Mouse (Mus musculus): ENCODE results near the gene Klra2. TPM values are rescaled to one million over a fixed set of nuclear protein-coding genes. Genes with fewer than 3 reads are reported as not detected.
A peak's percentile ranks its signal among the peaks of the same experiment; 100 is the strongest.

Gene Klra2
- polyA plus RNA-seq (2011; ENCODE audit: insufficient read depth, insufficient read length, low read depth, missing spikeins), result not detected in 2 replicates

- Histone ChIP-seq H3K27me3 (ENCODE audit: control insufficient read depth, insufficient read depth, low read length, poor library complexity, severe bottlenecking) (no peaks in the 10 kb centered on the region), H3K9ac (ENCODE audit: low read depth, poor library complexity, severe bottlenecking) (no peak within 1 kb of the TSS), H3K27ac (ENCODE audit: insufficient read depth, low read length) (no peak within 1 kb of the TSS), H3K4me3 (ENCODE audit: low read depth, low read length) (no peak within 1 kb of the TSS), H3K9me3 (replicated peaks; ENCODE audit: control insufficient read depth, insufficient read depth, low read length, poor library complexity, severe bottlenecking) (no peaks in the 10 kb centered on the region), H3K4me1 (ENCODE audit: control insufficient read depth, insufficient read depth, low read length) (no peaks in the 10 kb centered on the region), H3K36me3 (ENCODE audit: control insufficient read depth, insufficient read depth, low read length, poor library complexity, severe bottlenecking) (no peaks in the 10 kb centered on the region)
- TF ChIP-seq CTCF (IDR thresholded peaks at IDR 0.05; ENCODE audit: low read depth, low read length) (no peak), POLR2A (IDR thresholded peaks at IDR 0.05; ENCODE audit: insufficient read depth, low read length) (no peak), EP300 (IDR thresholded peaks at IDR 0.05; ENCODE audit: insufficient read depth, low read depth, low read length) (no peak)
These were observed at the start of gene Klra2 for GRCm38 (mm10) chr6:131247206-131247605. Gene Klra2, minus strand, starts transcription at chr6:131247362.

- TF ChIP-seq EP300 (IDR thresholded peaks at IDR 0.05; ENCODE audit: insufficient read depth, low read depth, low read length), result no peak
- TF ChIP-seq CTCF (IDR thresholded peaks at IDR 0.05; ENCODE audit: low read depth, low read length), result no peak
- TF ChIP-seq POLR2A (IDR thresholded peaks at IDR 0.05; ENCODE audit: insufficient read depth, low read length), result no peak
- Histone ChIP-seq H3K4me1 (ENCODE audit: control insufficient read depth, insufficient read depth, low read length) (no peaks in the 10 kb centered on the region), H3K27me3 (ENCODE audit: control insufficient read depth, insufficient read depth, low read length, poor library complexity, severe bottlenecking) (no peaks in the 10 kb centered on the region), H3K36me3 (ENCODE audit: control insufficient read depth, insufficient read depth, low read length, poor library complexity, severe bottlenecking) (no peaks in the 10 kb centered on the region), H3K27ac (ENCODE audit: insufficient read depth, low read length) (no peak overlapping the region), H3K9ac (ENCODE audit: low read depth, poor library complexity, severe bottlenecking) (no peak overlapping the region), H3K4me3 (ENCODE audit: low read depth, low read length) (no peak overlapping the region), H3K9me3 (replicated peaks; ENCODE audit: control insufficient read depth, insufficient read depth, low read length, poor library complexity, severe bottlenecking) (no peaks in the 10 kb centered on the region)
These were observed 47.4 kb upstream of the Klra2 start for GRCm38 (mm10) chr6:131294435-131295112.

GRCm38 (mm10) chr6:131293916-131294315 lies 46.8 kb upstream of the Klra2 start:
- no peak for TF ChIP-seq CTCF (IDR thresholded peaks at IDR 0.05; ENCODE audit: low read depth, low read length)
- TF ChIP-seq EP300 (IDR thresholded peaks at IDR 0.05; ENCODE audit: insufficient read depth, low read depth, low read length), result no peak
- TF ChIP-seq POLR2A (IDR thresholded peaks at IDR 0.05; ENCODE audit: insufficient read depth, low read length), result no peak
- Histone ChIP-seq H3K9ac (ENCODE audit: low read depth, poor library complexity, severe bottlenecking) (no peak overlapping the region), H3K27me3 (ENCODE audit: control insufficient read depth, insufficient read depth, low read length, poor library complexity, severe bottlenecking) (no peaks in the 10 kb centered on the region), H3K4me3 (ENCODE audit: low read depth, low read length) (no peak overlapping the region), H3K36me3 (ENCODE audit: control insufficient read depth, insufficient read depth, low read length, poor library complexity, severe bottlenecking) (no peaks in the 10 kb centered on the region), H3K4me1 (ENCODE audit: control insufficient read depth, insufficient read depth, low read length) (no peaks in the 10 kb centered on the region), H3K9me3 (replicated peaks; ENCODE audit: control insufficient read depth, insufficient read depth, low read length, poor library complexity, severe bottlenecking) (no peaks in the 10 kb centered on the region), H3K27ac (ENCODE audit: insufficient read depth, low read length) (no peak overlapping the region)

DNA sequence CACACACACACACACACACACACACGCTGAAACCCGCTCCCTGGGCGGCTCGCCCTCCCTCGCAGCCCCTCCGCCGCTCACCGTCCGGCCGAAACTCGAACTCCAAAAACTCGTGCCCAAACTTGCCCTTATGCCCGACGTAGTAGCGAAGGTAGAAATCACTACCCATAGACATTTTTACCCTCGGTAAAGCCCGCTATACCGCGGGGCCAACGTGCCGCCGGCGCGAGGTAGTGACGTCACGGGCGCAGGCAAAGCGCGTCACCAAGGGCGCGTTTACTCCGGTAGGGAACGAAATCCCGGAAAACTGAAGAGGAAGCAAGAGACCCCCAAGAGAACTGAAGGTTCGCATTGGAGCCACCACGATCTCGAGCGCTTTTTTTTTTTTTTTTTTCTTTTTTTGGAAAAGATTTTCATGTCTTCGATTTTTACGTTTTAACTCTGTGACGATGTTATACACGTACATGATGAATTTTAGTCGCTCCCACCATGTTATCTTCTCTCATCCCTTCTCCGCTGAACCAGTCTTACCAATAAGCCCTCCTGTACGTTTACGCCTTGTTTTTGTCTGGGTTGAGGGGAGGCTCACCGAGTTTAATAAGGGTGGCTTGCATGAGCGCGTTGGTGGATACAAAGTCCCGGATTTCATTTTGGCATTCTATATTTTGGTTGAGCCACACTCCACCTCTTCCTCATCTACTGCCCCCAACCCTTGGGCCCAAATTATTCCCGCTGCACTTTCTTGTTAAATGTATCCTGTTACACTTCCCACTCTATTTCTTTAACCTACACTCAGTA lies 46.0 kb upstream of the Klra2 start, which contains the start of gene Magohb:
Gene Magohb (minus strand): TSS at position 254 of the 798 bp plus-strand sequence.
- Histone ChIP-seq H3K27ac (ENCODE audit: insufficient read depth, low read length) (no peak within 1 kb of the TSS), H3K27me3 (ENCODE audit: control insufficient read depth, insufficient read depth, low read length, poor library complexity, severe bottlenecking) (no peaks in the 10 kb centered on the region), H3K4me1 (ENCODE audit: control insufficient read depth, insufficient read depth, low read length) (no peaks in the 10 kb centered on the region), H3K4me3 (ENCODE audit: low read depth, low read length) (peak within 1 kb of the TSS; percentile 84), H3K36me3 (ENCODE audit: control insufficient read depth, insufficient read depth, low read length, poor library complexity, severe bottlenecking) (no peaks in the 10 kb centered on the region), H3K9ac (ENCODE audit: low read depth, poor library complexity, severe bottlenecking) (peak within 1 kb of the TSS; percentile 45), H3K9me3 (replicated peaks; ENCODE audit: control insufficient read depth, insufficient read depth, low read length, poor library complexity, severe bottlenecking) (no peaks in the 10 kb centered on the region)
- TF ChIP-seq CTCF (IDR thresholded peaks at IDR 0.05; ENCODE audit: low read depth, low read length) (no peak), EP300 (IDR thresholded peaks at IDR 0.05; ENCODE audit: insufficient read depth, low read depth, low read length) (no peak), POLR2A (IDR thresholded peaks at IDR 0.05; ENCODE audit: insufficient read depth, low read length) (no peak)

DNA sequence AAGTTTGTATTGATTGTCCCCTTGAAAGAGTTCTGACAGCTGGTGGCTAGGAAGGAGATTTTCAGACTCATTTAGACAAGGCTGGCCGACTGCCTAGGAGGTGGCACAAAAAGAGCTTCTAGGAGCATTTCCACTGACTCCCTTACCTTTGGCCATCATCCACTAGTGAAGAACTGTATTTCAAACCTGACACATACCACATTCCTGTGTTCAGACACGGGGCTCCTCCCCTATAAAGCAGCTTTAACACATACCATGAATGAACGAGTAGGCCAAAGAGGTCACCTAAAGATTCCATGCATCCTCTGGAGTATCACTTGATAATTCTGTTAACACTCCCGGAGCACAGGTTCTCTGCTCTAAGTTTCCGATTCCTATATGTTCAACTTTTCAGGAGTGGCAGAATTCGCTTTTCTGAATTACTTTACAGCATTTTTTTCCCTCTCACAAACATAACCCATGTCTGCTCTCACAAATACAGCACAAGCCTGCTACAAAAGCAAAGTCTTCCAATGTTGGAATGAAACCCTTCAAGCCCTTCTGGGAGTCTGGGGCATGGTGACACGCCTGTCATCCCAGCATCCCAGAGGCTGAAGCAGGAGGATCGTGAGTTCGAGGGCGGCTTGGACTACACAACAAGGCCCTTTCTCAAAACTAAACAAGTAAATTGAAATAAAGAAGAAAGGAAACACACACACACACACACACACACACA lies 45.3 kb upstream of the Klra2 start:
- Histone ChIP-seq H3K9ac (ENCODE audit: low read depth, poor library complexity, severe bottlenecking) (peak overlapping the region; percentile 45), H3K36me3 (ENCODE audit: control insufficient read depth, insufficient read depth, low read length, poor library complexity, severe bottlenecking) (no peaks in the 10 kb centered on the region), H3K4me3 (ENCODE audit: low read depth, low read length) (peak overlapping the region; percentile 84), H3K9me3 (replicated peaks; ENCODE audit: control insufficient read depth, insufficient read depth, low read length, poor library complexity, severe bottlenecking) (no peaks in the 10 kb centered on the region), H3K4me1 (ENCODE audit: control insufficient read depth, insufficient read depth, low read length) (no peaks in the 10 kb centered on the region), H3K27ac (ENCODE audit: insufficient read depth, low read length) (no peak overlapping the region), H3K27me3 (ENCODE audit: control insufficient read depth, insufficient read depth, low read length, poor library complexity, severe bottlenecking) (no peaks in the 10 kb centered on the region)
- TF ChIP-seq CTCF (IDR thresholded peaks at IDR 0.05; ENCODE audit: low read depth, low read length) (no peak), POLR2A (IDR thresholded peaks at IDR 0.05; ENCODE audit: insufficient read depth, low read length) (no peak), EP300 (IDR thresholded peaks at IDR 0.05; ENCODE audit: insufficient read depth, low read depth, low read length) (no peak)
